Mouse (Mus musculus) stomach, postnatal 0 days (tissue): Measurements from ENCODE around the gene Dach1. TPM values are rescaled to one million over a fixed set of nuclear protein-coding genes. Genes with fewer than 3 reads are reported as not detected.

Experiments used
- ATAC-seq: fragments of 200-750 bp; cut with Nextera tagmentation; 2 replicates; pipeline ENCODE4 v1.8.0; 2017; ENCODE audit not compliant: low FRiP score, low TSS enrichment
- DNase-seq: peaks from one replicate; pipeline ENCODE4 v3.0.0-alpha.2; 2016; ENCODE audit warnings: low spot score
- H3K27ac ChIP-seq: fragments of 300-500 bp; sonication (generic); replicated peaks from 2 replicates; pipeline ENCODE4 v1.5.1; 2014; ENCODE audit warnings: mild to moderate bottlenecking, control low read depth
- H3K27me3 ChIP-seq: fragments of 300-500 bp; sonication (generic); 2 replicates; pipeline ENCODE4 v1.6.1; 2014; ENCODE audit warnings: low read length; ENCODE audit not compliant: control insufficient read depth, insufficient read depth
- H3K36me3 ChIP-seq: fragments of 300-500 bp; sonication (generic); 2 replicates; pipeline ENCODE4 v1.6.1; 2014; ENCODE audit warnings: low read length, mixed read lengths; ENCODE audit not compliant: control insufficient read depth, insufficient read depth
- H3K4me1 ChIP-seq: fragments of 300-500 bp; sonication (generic); replicated peaks from 2 replicates; pipeline ENCODE4 v1.6.1; 2014; ENCODE audit warnings: antibody characterized with exemption; ENCODE audit not compliant: control insufficient read depth, insufficient read depth
- H3K4me2 ChIP-seq: fragments of 300-500 bp; sonication (generic); replicated peaks from 2 replicates; pipeline ENCODE4 v1.6.1; 2014; ENCODE audit warnings: low read depth, mild to moderate bottlenecking, control low read depth, moderate library complexity
- H3K4me3 ChIP-seq: fragments of 300-500 bp; sonication (generic); 2 replicates; pipeline ENCODE4 v1.5.1; 2014; ENCODE audit warnings: low read depth, low read length, control low read depth
- H3K9ac ChIP-seq: fragments of 300-500 bp; sonication (generic); 2 replicates; pipeline ENCODE4 v1.6.1; 2014; ENCODE audit warnings: mild to moderate bottlenecking, low read length, control low read depth, mixed read lengths
- H3K9me3 ChIP-seq: fragments of 300-500 bp; sonication (generic); 2 replicates; pipeline ENCODE4 v1.6.1; 2016; ENCODE audit warnings: low read length; ENCODE audit not compliant: control insufficient read depth
- CTCF ChIP-seq: IDR thresholded peaks from 2 replicates; pipeline ENCODE4 v1.5.1; 2016; ENCODE audit warnings: antibody characterized with exemption, low read depth, mild to moderate bottlenecking, moderate library complexity
- EP300 ChIP-seq: optimal IDR thresholded peaks from 2 replicates; pipeline ENCODE3; 2016; ENCODE audit warnings: antibody characterized with exemption
- WGBS: fragments of 180-500 bp; shearing (Covaris S2); extraction: QIAGEN DNeasy Blood & Tissue Kit; methylation state at CpG from one replicate; pipeline ENCODE4 v1.1.7; 2014; 5-methylcytosine and 5-hydroxymethylcytosine counted together
- polyA plus RNA-seq: library from polyadenylated mRNA; unstranded; fragments of >200 nt; fragmentation: Nextera tagmentation; extraction: Ambion mirVana; gene quantifications from 2 replicates; pipeline ENCODE4 v1.2.1, GENCODE M21; 2015

Dach1 gene
- polyA plus RNA-seq, 1 experiment from 2014 or later: 2.3 TPM

GRCm38 (mm10) chr14:98037175-98037574 is 132.4 kb downstream of the Dach1 start:
- whole genome bisulfite sequencing: 61% methylated on average over 3 of the region's 3 CpGs
- Histone ChIP-seq H3K36me3 (no peaks in the 10 kb centered on the region), H3K4me1 (no peaks in the 10 kb centered on the region), H3K4me3 (no peak overlapping the region), H3K27me3 (no peaks in the 10 kb centered on the region), H3K9me3 (no peaks in the 10 kb centered on the region), H3K27ac (no peak overlapping the region), H3K4me2 (no peak overlapping the region), H3K9ac (no peak overlapping the region)
- ATAC-seq (no peak), DNase-seq (no peak)
- TF ChIP-seq EP300: no peak
- TF ChIP-seq CTCF: no peak

- H3K27me3 ChIP-seq: no peaks in the 10 kb centered on the region
- H3K36me3 ChIP-seq: no peaks in the 10 kb centered on the region
- TF ChIP-seq EP300: no peak
- no peak for TF ChIP-seq CTCF
- no peaks in the 10 kb centered on the region for H3K9me3 ChIP-seq
- H3K4me3 ChIP-seq: no peak overlapping the region
- DNase-seq (no peak), ATAC-seq (no peak)
- 12% methylated on average over 1 of the region's 1 CpGs for WGBS
- H3K4me1 ChIP-seq: no peaks in the 10 kb centered on the region
- H3K9ac ChIP-seq: no peak overlapping the region
- H3K27ac ChIP-seq: no peak overlapping the region
- H3K4me2 ChIP-seq: no peak overlapping the region
Observed at GRCm38 (mm10) chr14:98035261-98035660, 134.3 kb downstream of the Dach1 start.

GRCm38 (mm10) chr14:98023540-98023939 is 146.0 kb downstream of the Dach1 start:
- Histone ChIP-seq H3K27ac (no peak overlapping the region), H3K36me3 (no peaks in the 10 kb centered on the region), H3K4me2 (no peak overlapping the region), H3K4me1 (no peaks in the 10 kb centered on the region), H3K4me3 (no peak overlapping the region), H3K9ac (no peak overlapping the region), H3K9me3 (no peaks in the 10 kb centered on the region), H3K27me3 (no peaks in the 10 kb centered on the region)
- no peak for DNase-seq
- WGBS: 68% methylated on average over 4 of the region's 4 CpGs
- TF ChIP-seq EP300 (no peak), CTCF (no peak)
- no peak for ATAC-seq

GRCm38 (mm10) chr14:98014053-98014452 is 155.5 kb downstream of the Dach1 start:
- no peak overlapping the region for H3K4me2 ChIP-seq
- no peaks in the 10 kb centered on the region for H3K36me3 ChIP-seq

GRCm38 (mm10) chr14:98008501-98008900 is 161.1 kb downstream of the Dach1 start:
- ATAC-seq (no peak), DNase-seq (no peak)
- Histone ChIP-seq H3K9ac (no peak overlapping the region), H3K4me2 (no peak overlapping the region), H3K36me3 (no peaks in the 10 kb centered on the region), H3K27me3 (no peaks in the 10 kb centered on the region), H3K4me3 (no peak overlapping the region), H3K27ac (no peak overlapping the region), H3K9me3 (no peaks in the 10 kb centered on the region), H3K4me1 (no peaks in the 10 kb centered on the region)
- WGBS: 75% methylated on average over 6 of the region's 6 CpGs
- TF ChIP-seq CTCF (no peak), EP300 (no peak)

More at GRCm38 (mm10) chr14:98014053-98014452, 155.5 kb downstream of the Dach1 start:
- Histone ChIP-seq H3K4me1 (no peaks in the 10 kb centered on the region), H3K27me3 (no peaks in the 10 kb centered on the region), H3K9ac (no peak overlapping the region), H3K27ac (no peak overlapping the region), H3K9me3 (no peaks in the 10 kb centered on the region), H3K4me3 (no peak overlapping the region)
- DNase-seq (no peak), ATAC-seq (no peak)
- TF ChIP-seq CTCF (no peak), EP300 (no peak)
- WGBS: 40% methylated on average over 1 of the region's 1 CpGs

- H3K27ac ChIP-seq: no peak overlapping the region
- DNase-seq: no peak
- no peaks in the 10 kb centered on the region for H3K4me1 ChIP-seq
- WGBS: 33% methylated on average over 1 of the region's 1 CpGs
- H3K4me2 ChIP-seq: no peak overlapping the region
- no peak for TF ChIP-seq EP300
- no peak for TF ChIP-seq CTCF
- ATAC-seq: no peak
- H3K27me3 ChIP-seq: no peaks in the 10 kb centered on the region
- no peaks in the 10 kb centered on the region for H3K9me3 ChIP-seq
- H3K9ac ChIP-seq: no peak overlapping the region
- H3K36me3 ChIP-seq: no peaks in the 10 kb centered on the region
- H3K4me3 ChIP-seq: no peak overlapping the region
Observed at GRCm38 (mm10) chr14:98002021-98002680, 167.4 kb downstream of the Dach1 start.
